Mouse (Mus musculus) monocyte, adult 59 days (primary cell): Measurements from ENCODE around the gene Hrasls5. TPM values are rescaled to one million over a fixed set of nuclear protein-coding genes. Genes with fewer than 3 reads are reported as not detected.

ENCODE experiments used
- total RNA-seq, 2 experiments: library from RNA; stranded (reverse); gene quantifications; one replicate each; pipeline ENCODE4 v1.2.4; 2023

Hrasls5 gene
- not detected for total RNA-seq

DNA sequence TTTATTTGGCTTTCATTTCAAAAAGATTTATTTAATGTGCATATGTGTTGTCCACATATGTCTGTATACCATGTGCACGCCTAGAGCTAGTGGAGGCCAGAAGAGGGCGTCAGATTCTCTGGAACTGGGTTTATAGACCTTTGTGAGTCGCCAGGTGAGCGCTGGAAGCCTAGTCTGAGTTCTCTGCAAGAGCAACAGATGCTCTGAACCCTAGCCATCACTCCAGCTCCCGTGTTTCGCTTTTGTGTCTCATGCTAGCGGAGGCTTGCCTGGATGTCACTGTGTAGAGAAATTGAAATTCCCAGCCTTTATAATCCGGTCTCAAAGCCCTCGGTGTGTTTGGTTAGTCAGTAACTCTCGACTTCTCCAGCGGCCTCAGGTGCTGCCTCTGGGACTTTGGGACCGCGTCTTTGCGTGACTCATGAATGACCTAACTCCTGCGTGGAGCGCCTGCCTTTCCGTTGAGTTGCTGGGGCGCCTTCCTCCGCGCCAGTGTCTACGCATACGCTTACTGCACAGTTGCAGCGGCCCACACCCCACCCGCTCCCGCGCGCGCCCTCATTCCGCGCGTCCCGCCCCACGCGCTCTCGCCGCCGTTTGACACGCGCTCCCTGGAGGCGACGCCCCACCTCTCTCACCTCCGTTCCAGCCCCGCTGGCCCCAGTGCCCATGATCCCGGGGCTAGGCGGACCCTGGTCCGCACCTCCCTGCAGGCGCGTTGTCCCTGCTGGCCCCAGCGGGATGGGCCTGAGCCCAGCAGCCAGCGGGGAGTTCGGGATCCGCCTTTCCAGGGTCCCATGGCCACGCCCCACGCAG lies at the start of gene Hrasls5:
Gene Hrasls5 (plus strand): TSS at position 600 of the 816 bp plus-strand sequence.

DNA sequence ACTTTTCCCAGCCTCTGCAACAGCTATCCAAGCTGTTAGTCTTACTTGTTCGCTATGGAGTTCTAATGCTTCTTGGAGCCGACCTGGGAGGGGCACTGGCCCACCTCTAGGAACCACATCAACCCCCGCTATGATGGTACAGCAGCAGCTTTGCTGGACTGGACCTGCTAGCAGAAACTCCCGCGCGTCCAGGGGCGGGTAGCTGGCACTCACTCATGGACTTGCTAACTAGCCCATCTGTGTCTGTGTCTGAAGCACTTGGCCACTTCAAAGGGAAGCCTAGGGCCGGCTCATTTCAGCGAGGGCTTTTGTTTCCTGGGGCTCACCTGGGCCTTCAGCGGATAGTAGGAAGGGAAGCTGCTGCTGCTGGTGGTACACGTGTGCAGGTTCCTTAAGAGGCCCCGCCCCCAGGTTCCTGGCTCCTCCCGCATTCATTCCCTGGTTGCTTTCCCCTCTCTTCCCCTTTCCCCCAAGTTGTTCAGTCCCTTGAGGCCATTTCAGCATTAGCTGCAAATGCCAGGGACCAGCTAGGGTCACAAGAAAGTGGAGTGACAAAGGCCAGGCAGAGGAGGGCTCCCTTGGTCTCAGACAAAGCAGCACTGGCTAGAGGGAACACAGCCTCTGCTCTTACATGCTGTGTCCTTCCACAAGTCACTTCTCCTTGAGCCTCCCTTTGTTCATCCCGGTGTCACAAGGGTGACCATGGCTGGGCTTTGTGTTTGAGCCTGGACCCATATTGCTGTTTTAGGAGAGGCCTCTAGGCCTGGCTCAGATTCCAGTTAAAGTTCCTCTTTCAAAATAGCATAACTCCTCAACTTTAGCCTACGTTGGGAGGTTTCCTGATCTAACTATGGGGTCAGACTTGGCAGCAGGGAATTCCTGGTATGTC lies 5.3 kb upstream of the Hrasls5 start, which contains the start of gene Lgals12:
Gene Lgals12 (minus strand): TSS at position 393 of the 889 bp plus-strand sequence.

Other genes starting within 250 kb of the Hrasls5 start
- gene Spindoc, start 229.5 kb upstream of the Hrasls5 start, total RNA-seq: 10 to 100 TPM; 15.7 to 21.1 TPM
- 1 to 10 TPM; 3.2 to 3.4 TPM for gene 2700081O15Rik, start 194.9 kb upstream of the Hrasls5 start, total RNA-seq
- 10 to 100 TPM; 84.6 to 85.5 TPM for gene Rtn3, start 129.3 kb upstream of the Hrasls5 start, total RNA-seq
- gene Atl3, start 118.5 kb upstream of the Hrasls5 start, total RNA-seq: 10 to 100 TPM; 45.4 to 49.1 TPM
- gene Pla2g16, start 55.1 kb upstream of the Hrasls5 start, total RNA-seq: 1 to 10 TPM; 8.9 to 9.8 TPM
- gene Lgals12, start 5.3 kb upstream of the Hrasls5 start, total RNA-seq: not detected
- not detected for gene Slc22a19, start 98.8 kb downstream of the Hrasls5 start, total RNA-seq
- gene Slc22a26, start 190.1 kb downstream of the Hrasls5 start, total RNA-seq: not detected